Mouse (Mus musculus) thymus, adult 18-20 months (tissue): ENCODE data around the gene C3ar1.

ENCODE experiments used
- DNase-seq, 2 experiments: peaks; one replicate each; pipeline ENCODE4 v3.0.0; 2022; ENCODE audit warnings: mixed read lengths in 2 of 2

Gene C3ar1

DNA sequence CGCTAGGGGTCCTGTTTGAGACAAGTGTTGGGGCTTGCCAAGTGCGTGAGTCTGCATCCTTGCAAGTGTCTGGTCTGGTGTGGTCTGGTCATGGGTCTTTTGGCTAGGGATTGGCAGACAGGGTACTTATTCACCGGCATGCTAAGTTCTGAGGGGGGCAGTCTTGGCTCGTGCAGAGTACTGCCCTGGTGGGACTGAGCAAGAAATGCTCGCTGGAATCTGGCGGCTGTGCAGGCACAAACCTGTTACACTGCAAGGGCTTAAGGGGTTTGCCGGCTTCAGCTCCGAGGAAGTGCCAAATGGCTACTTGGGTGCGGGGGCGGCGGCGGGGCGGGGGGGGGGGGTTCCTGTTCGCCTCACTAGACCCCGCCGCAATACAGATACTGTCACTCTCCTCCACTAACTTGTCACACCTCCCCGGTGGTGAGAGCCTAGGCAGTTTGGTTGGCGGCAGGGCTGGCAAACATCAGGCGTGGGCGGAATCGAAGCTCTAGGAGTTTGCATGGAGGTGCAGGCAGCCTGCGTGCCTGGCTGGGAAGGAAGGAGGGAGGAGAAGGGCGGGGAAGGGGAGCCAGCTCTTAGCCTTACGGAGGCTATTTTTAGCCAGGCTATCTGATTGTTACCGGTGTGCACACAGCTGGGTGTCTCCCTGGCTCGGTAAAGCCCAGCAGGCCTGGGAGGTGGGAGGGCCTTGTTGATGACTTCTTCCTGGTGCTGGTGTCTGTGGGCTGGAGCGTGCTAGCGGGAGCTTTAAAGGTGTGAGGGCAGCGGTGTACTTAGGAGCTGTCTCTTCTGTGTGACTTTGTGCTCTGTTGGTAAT, 29.8 kb downstream of the C3ar1 start:
- peak; percentile 35 to 55 for DNase-seq

DNA sequence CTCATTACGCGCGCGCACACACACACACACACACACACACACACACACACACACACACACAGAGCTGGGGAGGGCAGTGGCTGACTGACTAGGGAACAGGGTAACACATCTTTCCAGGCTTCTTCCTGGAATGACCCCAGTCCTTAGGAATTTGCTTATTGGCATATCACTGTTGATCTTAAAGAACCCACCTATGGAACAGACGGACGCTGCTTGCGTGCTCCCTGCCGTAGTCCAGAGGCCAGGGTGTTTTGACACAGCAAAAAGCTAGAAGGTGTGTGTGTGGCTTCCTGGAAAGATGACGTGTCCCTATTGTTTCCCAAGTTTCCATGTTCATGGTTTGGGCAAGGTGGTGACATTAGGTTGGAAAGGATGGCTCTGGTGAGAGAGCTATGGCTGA, 30.8 kb downstream of the C3ar1 start:
- DNase-seq, result no peak

DNA sequence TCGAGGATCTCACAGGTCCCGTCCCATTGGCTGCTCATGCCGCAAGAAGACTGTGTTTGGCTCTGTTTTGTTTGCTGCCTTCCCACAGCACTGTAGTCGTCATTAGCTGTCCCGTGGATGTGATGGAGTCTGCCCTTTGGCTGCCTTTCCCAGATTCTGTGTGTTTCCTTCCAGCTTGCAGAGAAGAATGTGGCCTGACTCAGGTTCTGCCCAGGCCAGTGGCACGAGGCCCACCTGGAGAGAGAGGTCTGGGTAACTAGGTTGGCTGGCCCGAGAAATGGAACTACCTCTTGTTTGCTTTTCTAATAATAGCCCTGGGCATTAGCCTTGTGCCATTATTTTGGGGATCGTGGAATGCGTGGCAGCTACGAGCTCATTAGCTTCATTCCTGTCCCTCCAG, 31.9 kb downstream of the C3ar1 start:
- DNase-seq, result no peak

DNA sequence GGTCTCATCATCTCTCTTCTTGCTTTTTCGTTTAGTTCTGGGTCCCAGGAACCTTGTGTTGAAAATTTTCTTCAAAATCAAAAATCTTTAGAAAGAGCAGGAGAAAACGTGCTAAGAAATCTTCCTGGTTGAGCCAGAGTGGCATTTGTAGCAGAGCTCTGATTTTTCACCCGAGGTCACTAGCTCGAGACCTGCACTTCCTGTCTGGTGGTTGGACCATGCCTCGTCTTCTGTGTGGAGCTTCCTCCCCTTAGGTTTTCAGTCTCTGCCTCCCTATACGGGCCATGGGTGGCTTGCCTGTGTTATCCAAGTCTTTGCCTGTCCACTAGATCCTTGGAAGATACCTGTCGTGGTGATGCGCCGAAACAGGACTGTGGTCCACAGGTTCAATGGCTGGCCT, 34.1 kb downstream of the C3ar1 start:
- DNase-seq, result no peak

DNA sequence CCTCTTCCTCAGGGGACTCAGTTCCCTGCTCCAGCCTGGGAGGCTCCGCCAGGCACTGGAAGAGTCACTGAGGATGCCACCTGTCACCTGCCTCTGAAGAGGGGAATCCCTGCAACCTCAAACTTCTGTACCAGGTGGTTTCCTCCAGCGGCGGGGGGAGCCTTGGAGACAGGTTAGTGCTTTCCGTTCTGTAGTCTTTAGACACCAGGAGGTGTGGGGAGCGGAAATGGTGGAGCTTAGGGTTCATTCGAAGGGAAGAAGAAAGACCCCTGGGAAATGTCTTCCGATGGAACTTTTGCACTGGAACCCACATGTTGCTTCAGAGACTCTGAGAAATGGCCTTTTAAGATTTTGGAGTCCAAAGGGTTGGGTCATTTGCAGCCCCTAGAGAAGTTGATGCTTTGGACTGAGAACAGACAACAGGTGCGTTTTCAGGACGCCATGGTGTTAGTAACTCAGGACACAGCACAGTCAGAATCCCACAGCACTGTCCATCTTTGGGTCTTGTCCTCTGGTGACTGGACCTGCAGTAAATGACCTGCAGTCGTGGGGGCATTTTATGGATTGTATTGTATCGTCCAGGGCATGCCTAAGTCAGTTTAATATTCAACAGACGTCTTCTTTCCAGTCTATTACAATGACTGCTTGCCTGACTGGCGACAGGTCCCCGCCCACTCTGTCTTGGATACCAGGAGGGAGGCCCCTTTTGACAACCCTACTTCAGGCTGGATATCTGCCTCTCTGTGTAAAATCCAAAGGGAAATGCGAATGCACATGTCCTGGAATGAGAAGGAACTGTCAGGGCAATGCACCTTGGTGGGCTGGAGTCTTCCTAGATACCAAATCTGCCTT, 34.9 kb downstream of the C3ar1 start:
- peak in 1 of 2 experiments; percentile 40 for DNase-seq

DNA sequence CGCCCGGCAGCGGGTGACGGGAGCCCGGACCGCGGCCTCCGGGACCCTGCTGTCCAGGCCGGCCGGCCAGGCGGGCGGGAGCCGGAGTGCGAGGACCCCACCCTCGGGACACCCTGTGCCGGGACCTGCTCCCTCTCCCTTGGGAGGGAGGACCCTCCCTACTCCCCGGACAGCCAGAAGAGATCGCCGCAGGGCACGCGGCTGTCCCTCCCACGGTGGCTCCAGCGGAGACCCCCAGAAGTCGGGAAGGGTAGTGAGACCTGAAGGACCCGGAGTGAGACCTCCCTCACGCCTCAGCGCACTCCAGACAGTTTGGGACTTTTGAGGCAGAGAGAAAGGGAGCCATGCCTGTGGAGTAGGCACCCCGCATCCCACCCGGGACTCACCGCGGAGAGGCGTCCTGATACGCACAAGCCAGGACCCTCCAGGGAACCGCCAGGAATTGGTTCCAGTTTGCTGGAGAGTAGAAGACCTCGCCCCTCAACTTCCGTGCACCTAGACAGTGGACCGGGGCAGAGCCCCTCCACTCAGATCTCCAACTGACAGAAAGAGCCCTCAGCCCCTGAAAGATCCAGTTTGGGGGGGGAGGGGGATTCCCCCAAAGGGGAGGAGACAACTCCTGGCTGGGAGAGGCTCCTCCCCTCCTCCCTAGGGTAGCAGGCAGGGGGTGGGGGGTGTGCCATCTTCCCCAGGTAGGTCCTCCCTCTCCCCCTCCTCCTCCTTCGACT, 35.7 kb downstream of the C3ar1 start:
- peak; percentile 22 to 64 for DNase-seq

DNA sequence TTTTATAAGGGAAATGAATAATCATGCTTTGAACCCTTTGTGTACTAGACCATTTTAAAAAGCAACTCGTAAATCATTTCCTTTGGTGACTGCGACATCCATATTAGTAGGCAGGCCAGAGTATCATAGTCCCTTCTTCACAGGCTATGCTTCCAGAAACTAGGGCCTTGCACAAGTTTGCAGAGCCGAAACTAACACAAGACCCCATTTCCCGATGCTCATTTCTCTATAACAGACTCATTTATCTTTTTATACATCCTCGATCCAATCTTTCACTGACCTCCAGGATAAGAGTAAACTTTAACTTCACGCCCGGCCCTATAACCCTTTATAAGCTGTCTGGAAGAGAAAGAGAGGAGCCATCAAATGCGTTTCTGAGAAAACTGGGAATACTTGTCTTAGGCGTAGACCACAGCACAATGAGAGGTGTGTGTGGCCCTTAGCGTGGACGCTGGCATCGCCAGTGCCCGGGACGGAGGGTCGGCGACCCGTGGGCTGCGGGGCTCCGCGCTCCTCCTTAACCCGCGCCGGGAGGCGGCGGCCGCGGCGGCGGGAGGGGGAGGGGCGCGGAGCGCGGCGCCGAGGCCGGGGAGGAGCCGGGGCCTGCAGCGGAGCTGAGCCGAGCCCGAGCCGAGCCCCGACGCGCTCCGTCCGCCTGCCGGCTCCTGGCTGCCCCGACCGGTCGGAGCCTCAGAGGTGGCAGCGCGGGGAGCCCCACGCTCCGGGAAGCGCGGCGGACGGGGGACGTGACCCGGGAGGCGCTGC, 36.5 kb downstream of the C3ar1 start, which contains the start of gene Foxj2:
TSS of gene Foxj2 (plus strand) at position 609 of the 765 bp plus-strand sequence.
- peak; percentile 40 to 60 for DNase-seq

DNA sequence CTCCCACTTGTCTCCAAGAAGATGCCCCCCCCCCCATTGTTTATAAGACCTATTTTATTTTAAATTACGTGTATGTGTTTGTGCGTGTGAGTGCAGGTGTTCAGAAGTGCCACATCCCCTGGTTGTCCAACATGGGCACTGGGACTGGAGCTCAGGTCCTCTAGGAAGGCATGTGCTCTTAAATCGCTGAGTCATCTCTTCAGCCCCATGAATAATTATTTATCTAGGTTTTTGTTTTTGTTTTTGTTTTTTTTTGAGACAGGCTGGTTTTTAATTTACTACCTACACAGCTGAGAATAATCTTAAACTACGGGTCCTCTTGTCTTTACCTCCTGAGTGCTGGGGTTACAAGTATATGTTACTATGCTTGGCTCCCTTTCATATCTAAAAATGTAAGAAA, 42.3 kb downstream of the C3ar1 start:
- no peak for DNase-seq

DNA sequence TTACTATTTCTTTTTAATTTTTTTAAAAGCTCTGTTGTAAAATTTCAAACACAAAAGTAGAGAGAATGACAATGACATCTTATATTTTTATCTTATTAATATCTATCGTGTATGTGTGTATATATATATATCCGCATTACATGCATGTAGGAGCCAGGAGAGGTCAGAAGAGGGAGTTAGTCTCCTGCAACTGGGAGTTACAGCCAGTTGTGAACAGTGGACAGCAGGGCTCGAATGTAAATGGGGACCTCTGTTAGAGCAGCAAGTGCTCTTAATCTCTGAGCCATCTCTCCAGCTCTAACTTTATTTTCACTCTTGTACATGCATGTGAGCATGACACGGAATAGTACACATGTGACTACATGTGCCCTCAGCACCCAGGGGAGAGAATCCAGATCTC, 43.2 kb downstream of the C3ar1 start:
- DNase-seq, result no peak

DNA sequence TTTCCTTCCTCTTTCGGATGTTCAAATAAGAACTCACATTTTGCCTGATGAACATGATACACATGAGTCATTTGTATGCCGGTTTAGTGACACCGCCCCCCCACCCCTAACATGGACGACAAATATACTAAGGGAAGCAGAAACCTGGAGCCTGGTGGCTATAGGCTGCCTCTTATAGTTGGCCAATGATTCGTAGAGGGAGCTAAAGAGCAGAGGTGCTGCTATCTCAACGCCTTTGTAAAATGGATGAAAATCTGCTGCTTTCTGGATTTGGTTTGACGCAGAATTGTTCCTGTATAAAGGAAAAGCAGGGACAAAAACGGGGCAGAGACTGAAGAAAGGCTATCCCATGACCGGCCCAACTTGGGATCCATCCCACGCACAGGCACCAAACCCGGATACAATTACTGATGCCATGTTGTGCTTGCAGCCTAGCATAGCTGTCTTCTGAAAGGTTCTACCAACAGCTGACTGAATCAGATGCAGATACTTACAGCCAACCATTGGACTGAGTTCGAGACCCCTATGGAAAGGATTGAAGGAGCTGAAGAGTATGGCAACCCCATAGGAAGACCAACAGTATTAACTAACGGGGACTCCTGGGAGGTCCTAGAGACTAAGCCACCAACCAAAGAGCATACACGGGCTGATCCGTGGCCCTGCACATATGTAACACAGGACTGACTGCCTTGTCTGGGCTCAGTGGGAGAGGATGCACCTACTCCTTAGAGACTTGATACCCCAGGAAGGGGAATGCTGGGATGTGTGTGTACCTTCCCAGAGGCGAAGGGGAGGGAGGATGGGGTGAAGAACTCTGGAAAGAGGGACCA, 44.0 kb downstream of the C3ar1 start:
- DNase-seq, result peak in 1 of 2 experiments; percentile 44

DNA sequence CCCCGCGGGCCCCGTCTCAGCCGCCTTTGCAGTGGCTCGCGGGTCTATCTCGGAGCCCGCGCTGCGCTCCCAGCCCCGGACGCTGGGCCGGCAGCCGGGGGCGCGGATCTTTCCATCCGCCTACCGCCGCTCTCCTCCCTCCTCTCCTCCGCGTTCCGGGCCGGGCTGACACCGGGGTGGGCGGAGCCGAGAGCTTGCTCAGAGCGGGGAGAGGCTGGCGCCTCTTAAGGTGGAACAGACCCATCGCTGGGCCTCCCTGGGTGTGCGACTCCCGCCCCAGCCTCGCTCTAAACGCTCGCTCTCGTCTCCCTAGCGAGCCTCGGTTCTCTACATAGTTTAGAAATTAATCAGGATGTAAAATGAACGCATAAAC, 44.7 kb downstream of the C3ar1 start:
- DNase-seq, result peak; percentile 94 to 95

DNA sequence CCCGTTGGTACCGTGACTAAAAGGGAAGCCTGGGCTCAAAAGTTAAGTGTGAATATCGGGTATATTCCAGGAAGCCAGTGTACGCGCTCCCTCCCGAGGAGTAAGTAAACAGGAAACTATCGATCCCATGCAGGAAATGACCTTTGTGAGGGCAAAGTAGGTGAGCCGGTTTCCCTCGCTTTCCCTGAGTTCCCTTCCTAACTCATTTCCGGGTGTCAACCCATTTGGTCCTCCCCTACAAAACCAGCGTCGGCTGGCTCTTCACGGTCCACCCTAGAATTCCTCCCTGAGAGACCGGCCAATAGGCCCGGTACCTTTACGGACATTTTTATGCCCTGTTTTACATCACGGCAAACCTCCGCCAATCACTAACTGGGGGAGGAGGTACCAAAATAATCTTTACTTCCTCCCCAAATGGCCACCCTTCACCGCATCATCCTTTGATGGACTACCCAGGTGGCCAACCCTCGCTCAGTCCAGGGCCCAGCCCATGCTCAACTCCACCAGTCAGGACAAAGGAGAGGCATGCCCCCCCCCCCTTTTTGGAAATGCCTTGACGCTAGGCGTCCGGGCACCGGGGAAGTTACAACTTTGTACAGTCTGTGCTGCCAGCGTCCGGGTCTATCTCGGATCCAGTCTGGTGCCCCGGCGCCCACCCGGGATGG, 45.2 kb downstream of the C3ar1 start:
- peak; percentile 82 to 93 for DNase-seq

DNA sequence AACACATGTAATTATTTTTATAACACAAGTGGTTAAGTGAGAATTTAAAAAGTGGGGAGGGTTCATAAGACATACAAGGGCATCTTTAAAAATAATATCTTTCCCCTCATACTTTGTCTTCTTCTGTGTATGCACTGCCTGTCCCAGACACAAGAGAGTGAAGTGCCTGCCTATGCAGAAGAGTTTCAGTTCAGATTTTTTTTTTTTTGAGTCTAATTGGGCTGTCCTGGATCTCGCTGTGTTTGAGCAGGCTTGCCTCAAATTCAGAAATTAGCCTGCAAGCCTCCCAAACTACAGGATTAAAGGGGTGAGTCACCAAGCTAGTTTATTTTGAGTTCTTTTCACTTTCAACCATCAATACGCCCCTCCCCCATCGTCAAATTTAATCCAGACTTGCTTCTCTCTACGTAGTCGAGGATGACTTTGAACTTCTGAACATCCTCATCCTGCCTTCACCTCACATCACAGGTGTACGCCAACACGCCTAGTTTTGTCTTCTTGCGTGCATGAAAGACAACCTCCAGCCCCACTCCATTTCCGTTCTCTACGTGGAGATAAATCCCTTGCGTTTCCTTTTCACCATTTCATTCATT, 45.8 kb downstream of the C3ar1 start:
- peak; percentile 34 to 74 for DNase-seq

DNA sequence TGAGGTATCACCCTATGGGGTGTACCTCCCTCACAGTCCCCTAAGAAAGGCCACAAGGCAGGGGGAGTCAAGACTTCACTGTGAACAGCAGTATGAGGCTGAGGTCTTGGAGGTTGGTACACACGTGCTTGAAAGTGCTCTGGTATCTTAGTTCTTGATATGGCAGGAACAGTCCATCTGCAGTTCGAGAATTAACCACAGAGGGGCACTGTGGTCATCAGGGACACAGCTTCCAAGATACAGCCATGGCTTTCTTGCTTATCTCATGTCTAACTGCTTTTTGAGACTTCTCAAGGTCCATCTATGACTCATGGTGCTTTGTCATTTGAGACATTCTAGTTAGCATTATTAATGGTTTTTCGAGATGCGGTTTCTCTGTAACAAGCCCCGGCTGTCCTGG, 51.5 kb downstream of the C3ar1 start:
- peak in 1 of 2 experiments; percentile 58 for DNase-seq

DNA sequence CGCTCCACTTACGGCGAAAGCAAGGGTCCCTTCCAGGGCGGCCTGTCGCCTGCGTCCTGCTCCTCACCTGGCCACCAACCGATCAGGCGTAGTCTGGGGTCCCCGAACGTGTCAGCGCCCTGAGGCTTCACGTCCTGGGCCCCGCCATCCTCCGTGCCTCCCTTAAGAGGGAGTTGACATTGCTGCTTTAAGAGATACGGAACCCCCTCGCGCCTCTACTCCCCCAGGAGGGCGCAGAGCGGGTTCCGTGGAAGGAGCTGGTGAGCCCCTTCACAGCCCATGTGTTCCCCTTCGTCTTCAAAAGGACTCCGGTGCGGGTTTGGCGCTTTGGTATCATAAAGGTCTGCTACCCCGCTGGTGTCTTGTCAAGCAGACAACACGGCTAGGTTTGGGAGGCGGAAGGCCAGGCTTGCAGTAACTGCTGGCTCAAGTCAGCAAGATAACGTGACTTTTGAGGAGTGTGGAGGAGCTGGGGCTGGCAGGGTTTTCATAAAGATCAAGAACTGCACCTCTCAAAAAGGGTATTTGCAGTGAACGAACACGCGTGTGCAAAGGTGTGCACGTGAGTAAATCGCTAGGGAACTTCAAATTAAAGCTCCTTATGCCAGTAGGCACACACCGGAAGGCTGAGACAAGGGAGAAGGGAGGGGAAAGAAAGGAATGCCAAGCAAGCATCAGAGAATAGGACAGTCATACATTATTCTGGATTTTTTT, 54.0 kb downstream of the C3ar1 start:
- DNase-seq, result peak in 1 of 2 experiments; percentile 39

DNA sequence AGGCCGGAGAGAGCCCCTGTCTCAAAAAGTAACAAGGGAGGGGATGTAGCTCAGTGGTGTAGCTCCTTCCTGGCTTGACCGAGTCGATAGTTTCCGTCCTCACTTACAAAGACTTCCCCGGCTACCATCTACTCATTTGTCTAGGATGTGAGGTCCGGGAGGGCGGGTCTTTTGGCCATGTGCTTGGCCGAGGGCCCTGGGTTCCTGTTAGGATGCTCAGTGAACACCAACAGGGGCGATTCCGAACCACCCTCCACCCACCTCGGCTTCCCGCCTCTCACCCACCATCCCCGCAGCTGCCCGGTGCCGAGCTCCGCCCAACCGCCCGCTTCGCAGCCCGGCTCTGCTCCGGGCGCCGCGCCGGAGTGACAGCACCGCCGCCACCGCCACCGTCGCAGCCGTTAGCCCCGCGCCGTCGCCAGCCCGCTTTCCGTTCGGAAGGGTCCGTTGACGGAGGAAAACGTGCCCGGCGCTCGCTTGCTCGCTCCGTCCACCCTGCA, 54.6 kb downstream of the C3ar1 start, which contains the start of gene Slc2a3:
TSS of gene Slc2a3 (minus strand) at position 340 of the 500 bp plus-strand sequence.
- peak in 1 of 2 experiments; percentile 27 for DNase-seq

DNA sequence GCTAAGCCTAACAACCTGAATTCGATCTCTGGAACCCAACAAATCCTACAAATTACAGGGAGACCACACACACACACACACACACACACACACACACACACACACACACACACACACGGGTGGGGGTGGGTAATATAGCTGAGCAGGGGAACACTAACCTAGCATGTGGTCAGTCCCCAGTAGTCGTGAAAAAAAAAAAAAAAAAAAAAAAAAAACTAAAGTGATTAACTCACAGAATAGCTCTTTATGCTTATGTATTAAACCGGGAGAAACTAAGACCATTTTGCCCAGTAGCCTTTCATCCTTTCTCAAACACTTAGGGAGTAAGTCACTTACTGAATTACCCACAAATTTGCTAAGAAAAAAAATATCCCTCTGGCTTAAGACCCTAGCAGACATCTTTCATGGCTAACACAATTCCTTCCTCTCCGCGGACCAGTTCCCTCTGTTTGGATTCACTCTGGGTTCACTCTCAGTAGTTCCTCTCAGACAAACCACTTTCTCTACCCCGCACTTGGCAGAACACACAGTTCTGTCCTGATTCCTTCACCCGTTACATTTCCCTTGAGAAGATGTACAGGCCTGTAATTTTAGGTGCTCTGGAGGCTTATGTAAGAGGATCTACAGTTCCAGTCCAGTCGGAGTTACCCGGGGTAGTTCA, 55.2 kb downstream of the C3ar1 start:
- no peak for DNase-seq
